Mouse (Mus musculus) cerebellum, postnatal 25 days (tissue): ENCODE results near the gene Mag.

Experiments used
- DNase-seq, 2 experiments: peaks; one replicate each; pipeline ENCODE4 v3.0.0; 2021; ENCODE audit warnings: mixed read lengths in 2 of 2

Mag gene

GRCm38 (mm10) chr7:30863386-30863785 is 51.3 kb downstream of the Mag start:
- DNase-seq: no peak

- no peak for DNase-seq
Measured at GRCm38 (mm10) chr7:30861464-30861863, 53.2 kb downstream of the Mag start, which contains the start of gene Ffar1. Gene Ffar1, minus strand, starts transcription at chr7:30861564.

GRCm38 (mm10) chr7:30859635-30860402 is 54.9 kb downstream of the Mag start:
- DNase-seq: peak; percentile 54 to 72

GRCm38 (mm10) chr7:30859290-30859634 is 55.4 kb downstream of the Mag start:
- DNase-seq: peak; percentile 57 to 79

GRCm38 (mm10) chr7:30857746-30858145 is 56.9 kb downstream of the Mag start:
- DNase-seq: no peak

- no peak for DNase-seq
Measured at GRCm38 (mm10) chr7:30856078-30856477, 58.6 kb downstream of the Mag start, which contains the start of gene Ffar3. Gene Ffar3, minus strand, starts transcription at chr7:30856178.

- no peak for DNase-seq
Measured at GRCm38 (mm10) chr7:30851421-30851820, 63.3 kb downstream of the Mag start.
